Mouse (Mus musculus) heart, embryonic 11.5 days (tissue): ENCODE measurements at regions not wholly inside any gene's neighbourhood (a gene's known extent, or its start where the extent isn't known, plus 50 kb on each side); places are given as distances from the start of the nearest gene placed in this dataset.

Source experiments
- ATAC-seq: fragments of 200-750 bp; cut with Nextera tagmentation; replicated peaks from 2 replicates; pipeline ENCODE4 v1.8.0; 2017; ENCODE audit warnings: moderate library complexity; ENCODE audit not compliant: insufficient number of reproducible peaks, low FRiP score, low TSS enrichment
- H3K27ac ChIP-seq: fragments of 300-500 bp; sonication (generic); 2 replicates; pipeline ENCODE4 v1.5.1; 2014; ENCODE audit warnings: mild to moderate bottlenecking, low read depth, low read length
- H3K27me3 ChIP-seq: fragments of 300-500 bp; sonication (generic); 2 replicates; pipeline ENCODE4 v1.6.1; 2014; ENCODE audit warnings: mild to moderate bottlenecking, low read length, mixed read lengths; ENCODE audit not compliant: control insufficient read depth, insufficient read depth
- H3K36me3 ChIP-seq: fragments of 300-500 bp; sonication (generic); 2 replicates; pipeline ENCODE4 v1.6.1; 2014; ENCODE audit warnings: mild to moderate bottlenecking, low read length, moderate library complexity, mixed read lengths; ENCODE audit not compliant: control insufficient read depth, insufficient read depth
- H3K4me1 ChIP-seq: fragments of 300-500 bp; sonication (generic); 2 replicates; pipeline ENCODE4 v1.6.1; 2014; ENCODE audit warnings: low read length; ENCODE audit not compliant: control insufficient read depth, insufficient read depth
- H3K4me2 ChIP-seq: fragments of 300-500 bp; sonication (generic); 2 replicates; pipeline ENCODE4 v1.6.1; 2014; ENCODE audit warnings: mild to moderate bottlenecking, moderate library complexity
- H3K4me3 ChIP-seq: fragments of 300-500 bp; sonication (generic); 2 replicates; pipeline ENCODE4 v1.5.1; 2014; ENCODE audit warnings: low read depth, low read length
- H3K9ac ChIP-seq: fragments of 300-500 bp; sonication (generic); 2 replicates; pipeline ENCODE4 v1.6.1; 2014; ENCODE audit warnings: mild to moderate bottlenecking, low read depth, low read length, moderate library complexity
- H3K9me3 ChIP-seq: fragments of 300-500 bp; sonication (generic); replicated peaks from 2 replicates; pipeline ENCODE4 v1.6.1; 2016; ENCODE audit warnings: low read length; ENCODE audit not compliant: control insufficient read depth
- WGBS: fragments of 180-500 bp; shearing (Covaris S2); extraction: QIAGEN DNeasy Blood & Tissue Kit; methylation state at CpG from one replicate; pipeline ENCODE4 v1.1.7; 2014; ENCODE audit not compliant: insufficient replicate concordance; 5-methylcytosine and 5-hydroxymethylcytosine counted together

GRCm38 (mm10) chr12:16058255-16058654, 241.5 kb upstream of the Trib2 start:
- no peak overlapping the region for H3K4me3 ChIP-seq
- 88% methylated on average over 3 of the region's 3 CpGs for WGBS
- H3K27me3 ChIP-seq, result no peaks in the 10 kb centered on the region
- H3K9me3 ChIP-seq, result no peaks in the 10 kb centered on the region
- H3K4me1 ChIP-seq, result no peaks in the 10 kb centered on the region
- no peak overlapping the region for H3K4me2 ChIP-seq
- no peak overlapping the region for H3K9ac ChIP-seq
- no peak overlapping the region for H3K27ac ChIP-seq
- no peak for ATAC-seq
- H3K36me3 ChIP-seq, result no peaks in the 10 kb centered on the region

GRCm38 (mm10) chr12:16056831-16057230, 240.1 kb upstream of the Trib2 start:
- H3K27me3 ChIP-seq, result no peaks in the 10 kb centered on the region
- no peak overlapping the region for H3K4me3 ChIP-seq
- H3K9ac ChIP-seq, result no peak overlapping the region
- WGBS, result 67% methylated on average over 2 of the region's 2 CpGs
- H3K36me3 ChIP-seq, result no peaks in the 10 kb centered on the region
- no peak for ATAC-seq
- H3K27ac ChIP-seq, result no peak overlapping the region
- no peak overlapping the region for H3K4me2 ChIP-seq
- no peaks in the 10 kb centered on the region for H3K9me3 ChIP-seq
- no peaks in the 10 kb centered on the region for H3K4me1 ChIP-seq

GRCm38 (mm10) chr12:16056216-16056615, 239.5 kb upstream of the Trib2 start:
- Histone ChIP-seq H3K4me2 (no peak overlapping the region), H3K4me3 (no peak overlapping the region), H3K4me1 (no peaks in the 10 kb centered on the region), H3K27me3 (no peaks in the 10 kb centered on the region), H3K27ac (no peak overlapping the region), H3K9ac (no peak overlapping the region), H3K9me3 (no peaks in the 10 kb centered on the region), H3K36me3 (no peaks in the 10 kb centered on the region)
- no peak for ATAC-seq
- 54% methylated on average over 1 of the region's 1 CpGs for WGBS

GRCm38 (mm10) chr12:16054591-16054990, 237.9 kb upstream of the Trib2 start:
- no peak overlapping the region for H3K4me3 ChIP-seq
- no peaks in the 10 kb centered on the region for H3K9me3 ChIP-seq
- H3K4me2 ChIP-seq, result no peak overlapping the region
- no peaks in the 10 kb centered on the region for H3K36me3 ChIP-seq
- no peak overlapping the region for H3K9ac ChIP-seq
- no peak for ATAC-seq
- 86% methylated on average over 2 of the region's 2 CpGs for WGBS
- H3K27me3 ChIP-seq, result no peaks in the 10 kb centered on the region
- H3K27ac ChIP-seq, result no peak overlapping the region
- no peaks in the 10 kb centered on the region for H3K4me1 ChIP-seq

GRCm38 (mm10) chr12:16053735-16054134, 237.0 kb upstream of the Trib2 start:
- no peaks in the 10 kb centered on the region for H3K9me3 ChIP-seq
- no peaks in the 10 kb centered on the region for H3K4me1 ChIP-seq
- no peak overlapping the region for H3K4me3 ChIP-seq
- H3K27me3 ChIP-seq, result no peaks in the 10 kb centered on the region
- no peaks in the 10 kb centered on the region for H3K36me3 ChIP-seq
- WGBS, result 73% methylated on average over 3 of the region's 3 CpGs
- no peak for ATAC-seq
- no peak overlapping the region for H3K27ac ChIP-seq
- no peak overlapping the region for H3K4me2 ChIP-seq
- H3K9ac ChIP-seq, result no peak overlapping the region

- no peak overlapping the region for H3K27ac ChIP-seq
- no peaks in the 10 kb centered on the region for H3K36me3 ChIP-seq
- no peak overlapping the region for H3K4me3 ChIP-seq
- no peaks in the 10 kb centered on the region for H3K27me3 ChIP-seq
- H3K9me3 ChIP-seq, result no peaks in the 10 kb centered on the region
- WGBS, result 76% methylated on average over 1 of the region's 1 CpGs
- no peak overlapping the region for H3K4me2 ChIP-seq
- H3K9ac ChIP-seq, result no peak overlapping the region
- no peaks in the 10 kb centered on the region for H3K4me1 ChIP-seq
- ATAC-seq, result no peak
Observed at GRCm38 (mm10) chr12:16052998-16053397, 236.3 kb upstream of the Trib2 start.

- Histone ChIP-seq H3K9ac (no peak overlapping the region), H3K9me3 (no peaks in the 10 kb centered on the region), H3K36me3 (no peaks in the 10 kb centered on the region), H3K27ac (no peak overlapping the region), H3K4me2 (no peak overlapping the region), H3K4me3 (no peak overlapping the region), H3K4me1 (no peaks in the 10 kb centered on the region), H3K27me3 (no peaks in the 10 kb centered on the region)
- 68% methylated on average over 3 of the region's 3 CpGs for WGBS
- no peak for ATAC-seq
Observed at GRCm38 (mm10) chr12:16052353-16052752, 235.6 kb upstream of the Trib2 start.

- Histone ChIP-seq H3K4me2 (no peak overlapping the region), H3K4me1 (peaks cover 2% of the 10 kb centered on the region; the same call in 1 of the 2 replicates), H3K4me3 (no peak overlapping the region), H3K9me3 (no peaks in the 10 kb centered on the region), H3K9ac (no peak overlapping the region), H3K27ac (no peak overlapping the region), H3K27me3 (no peaks in the 10 kb centered on the region), H3K36me3 (no peaks in the 10 kb centered on the region)
- WGBS, result 94% methylated on average over 2 of the region's 2 CpGs
- ATAC-seq, result no peak
Observed at GRCm38 (mm10) chr12:16051439-16051838, 234.7 kb upstream of the Trib2 start.

GRCm38 (mm10) chr12:16049545-16049944, 232.8 kb upstream of the Trib2 start:
- WGBS, result 82% methylated on average over 4 of the region's 4 CpGs
- no peak for ATAC-seq
- H3K4me1 ChIP-seq, result peaks cover 2% of the 10 kb centered on the region; the same call in 1 of the 2 replicates
- no peaks in the 10 kb centered on the region for H3K27me3 ChIP-seq
- no peak overlapping the region for H3K27ac ChIP-seq
- no peak overlapping the region for H3K9ac ChIP-seq
- no peak overlapping the region for H3K4me2 ChIP-seq
- no peaks in the 10 kb centered on the region for H3K36me3 ChIP-seq
- no peaks in the 10 kb centered on the region for H3K9me3 ChIP-seq
- no peak overlapping the region for H3K4me3 ChIP-seq
